8 mouse cellular contexts compared by ENCODE assay signal in genomic region chr4:57434705-57435360, GRCm38 (mm10). TPM values are rescaled to one million over a fixed set of nuclear protein-coding genes. Genes with fewer than 3 reads are reported as not detected.
DNase-seq lines count a peak whose midpoint lies in the region; ATAC-seq and TF ChIP-seq lines count a peak whose summit lies in the region.

No protein-coding gene starts in this region.

- H3K4me2 ChIP-seq in kidney, embryonic 15.5 days: peak overlapping the region; percentile 99
- peak overlapping the region; percentile 74 for H3K4me2 ChIP-seq in forebrain, postnatal 0 days (ENCODE audit: low read depth)
- peak overlapping the region; percentile 49; the same call in 1 of the 2 replicates for H3K4me2 ChIP-seq in liver, embryonic 14.5 days (ENCODE audit: low read depth)

- H3K4me1 ChIP-seq in kidney, embryonic 15.5 days: peaks cover 16% of the 10 kb centered on the region
- no peaks in the 10 kb centered on the region for H3K4me1 ChIP-seq in cerebellum, adult 2 months (ENCODE audit: control insufficient read depth, insufficient read depth, low read length)
- no peaks in the 10 kb centered on the region; the same call in 1 of the 2 replicates for H3K4me1 ChIP-seq in forebrain, postnatal 0 days (ENCODE audit: insufficient read depth)
- H3K4me1 ChIP-seq in liver, embryonic 14.5 days (replicated peaks; ENCODE audit: control insufficient read depth in 2 of 2, insufficient read depth in 2 of 2, low read length in 1 of 2): no peaks in the 10 kb centered on the region

- peak overlapping the region; percentile 54 for H3K4me3 ChIP-seq in kidney, embryonic 15.5 days (replicated peaks)
- H3K4me3 ChIP-seq in cerebellum, adult 2 months (replicated peaks; ENCODE audit: insufficient read depth, low read depth, low read length): peak overlapping the region; percentile 67
- H3K4me3 ChIP-seq in forebrain, postnatal 0 days (ENCODE audit: low read depth, low read length): peak overlapping the region; percentile 66
- H3K4me3 ChIP-seq in liver, embryonic 14.5 days (ENCODE audit: insufficient read depth in 1 of 2, low read depth in 2 of 2, low read length in 2 of 2): no peak overlapping the region

- H3K9ac ChIP-seq in kidney, embryonic 15.5 days: no peak overlapping the region
- peak overlapping the region; percentile 81 for H3K9ac ChIP-seq in forebrain, postnatal 0 days
- no peak overlapping the region for H3K9ac ChIP-seq in liver, embryonic 14.5 days (replicated peaks)

- TF ChIP-seq CTCF in cerebellum, adult 2 months (IDR thresholded peaks at IDR 0.05; ENCODE audit: borderline replicate concordance, insufficient read depth, low read depth, low read length): no peak
- no peak for TF ChIP-seq CTCF in forebrain, postnatal 0 days (IDR thresholded peaks at IDR 0.05; ENCODE audit: low read depth)
- TF ChIP-seq CTCF in liver, embryonic 14.5 days (IDR thresholded peaks at IDR 0.05; ENCODE audit: low read depth): no peak

- no peak for ATAC-seq in kidney, embryonic 15.5 days (replicated peaks; ENCODE audit: low FRiP score)
- ATAC-seq in forebrain, postnatal 0 days: peak; percentile 7; the same call in 1 of the 2 replicates
- ATAC-seq in liver, embryonic 14.5 days (ENCODE audit: insufficient read depth): no peak
- no peak for ATAC-seq in megakaryocyte, adult 5-6 weeks (ENCODE audit: poor library complexity, severe bottlenecking)
- ATAC-seq in megakaryocyte-erythroid progenitor cell, adult 5-6 weeks (replicated peaks; ENCODE audit: low FRiP score, low TSS enrichment, poor library complexity, severe bottlenecking): no peak

- peaks cover 45% of the 10 kb centered on the region for H3K27me3 ChIP-seq in kidney, embryonic 15.5 days
- H3K27me3 ChIP-seq in cerebellum, adult 2 months (ENCODE audit: control insufficient read depth, insufficient read depth, low read length): no peaks in the 10 kb centered on the region
- no peaks in the 10 kb centered on the region for H3K27me3 ChIP-seq in forebrain, postnatal 0 days (ENCODE audit: insufficient read depth, low read length)
- peaks cover 27% of the 10 kb centered on the region for H3K27me3 ChIP-seq in liver, embryonic 14.5 days (ENCODE audit: control insufficient read depth, insufficient read depth, low read length)

- TF ChIP-seq EP300 in liver, embryonic 14.5 days (IDR thresholded peaks at IDR 0.05; ENCODE audit: low read depth): no peak

- no peak for DNase-seq in kidney, postnatal 14 days
- peak; percentile 27 to 44 for DNase-seq in cerebellum, adult 2 months
- peak; percentile 63 for DNase-seq in forebrain, postnatal 0 days
- no peak for DNase-seq in liver, embryonic 14.5 days (ENCODE audit: low read depth in 3 of 3, low spot score in 3 of 3)
- no peak for DNase-seq in spleen, postnatal 4 days (ENCODE audit: low spot score in 2 of 2)

- no peak for TF ChIP-seq POLR2A in cerebellum, adult 2 months (IDR thresholded peaks at IDR 0.05; ENCODE audit: borderline replicate concordance, insufficient read depth, low read length)

- no peaks in the 10 kb centered on the region for H3K9me3 ChIP-seq in kidney, embryonic 15.5 days (replicated peaks)
- no peaks in the 10 kb centered on the region for H3K9me3 ChIP-seq in forebrain, postnatal 0 days (ENCODE audit: low read length)
- H3K9me3 ChIP-seq in liver, embryonic 14.5 days (ENCODE audit: control insufficient read depth, low read length): no peaks in the 10 kb centered on the region

- WGBS in kidney, embryonic 15.5 days: 18% methylated on average over 19 of the region's 19 CpGs
- 10% methylated on average over 19 of the region's 19 CpGs for WGBS in cerebellum, adult 2 months
- 13% methylated on average over 19 of the region's 19 CpGs for WGBS in forebrain, postnatal 0 days
- 19% methylated on average over 19 of the region's 19 CpGs for WGBS in liver, embryonic 14.5 days (ENCODE audit: insufficient replicate concordance)

- H3K27ac ChIP-seq in kidney, embryonic 15.5 days: no peak overlapping the region
- no peak overlapping the region for H3K27ac ChIP-seq in cerebellum, adult 2 months (ENCODE audit: insufficient read depth, low read length)
- peak overlapping the region; percentile 81 for H3K27ac ChIP-seq in forebrain, postnatal 0 days (ENCODE audit: low read depth, low read length)
- no peak overlapping the region for H3K27ac ChIP-seq in liver, embryonic 14.5 days

- H3K36me3 ChIP-seq in kidney, embryonic 15.5 days: no peaks in the 10 kb centered on the region
- H3K36me3 ChIP-seq in forebrain, postnatal 0 days (ENCODE audit: insufficient read depth): no peaks in the 10 kb centered on the region
- H3K36me3 ChIP-seq in liver, embryonic 14.5 days (replicated peaks; ENCODE audit: control insufficient read depth, insufficient read depth, low read depth): no peaks in the 10 kb centered on the region

RNA-seq across cellular contexts. Expression of gene Palm2, which starts 0.8 kb away (rescaled TPM):
- polyA plus RNA-seq in kidney, embryonic 15.5 days (2015; fragmentation: Nextera tagmentation; extraction: Ambion mirVana): 1.7 and 1.9 TPM in 2 replicates
- 2.7 and 3.1 TPM in 2 replicates for polyA plus RNA-seq in cerebellum, adult 2 months (2012; rRNA removed)
- total RNA-seq in forebrain, postnatal 0 days (2014; rRNA removed): 14.1 and 16.9 TPM in 2 replicates
- 6.9 and 21.1 TPM in 2 replicates for polyA plus RNA-seq in forebrain, postnatal 0 days (2015; fragmentation: Nextera tagmentation; extraction: Ambion mirVana)
- 0.03 TPM in 1 of 2 replicates, not detected in the other for polyA plus RNA-seq in liver, embryonic 14.5 days (2012; rRNA removed)
- polyA plus RNA-seq in liver, embryonic 14.5 days (2014; fragmentation: Nextera tagmentation; extraction: Ambion mirVana): 0.06 TPM in 1 of 2 replicates, not detected in the other
- not detected in 2 replicates for total RNA-seq in megakaryocyte, adult 5-6 weeks (2015)
- total RNA-seq in megakaryocyte, adult 5-6 weeks (2017): not detected in 2 replicates
- not detected in 2 replicates for total RNA-seq in megakaryocyte-erythroid progenitor cell, adult 5-6 weeks (2014; fragmentation: Nextera tagmentation)
- total RNA-seq in megakaryocyte-erythroid progenitor cell, adult 5-6 weeks (2017): not detected in 2 replicates

Comparison
In these comparisons a context has a peak if more than half of its experiments do, and no peak if none do; other contexts are left out.
1. H3K4me2 ChIP-seq: peak in every context shown above with its lines; median percentile 99 in kidney, embryonic 15.5 days; 74 in forebrain, postnatal 0 days; 49 in liver, embryonic 14.5 days.
2. H3K4me3 ChIP-seq: peak in kidney, embryonic 15.5 days (single experiment), cerebellum, adult 2 months (single experiment) and forebrain, postnatal 0 days (single experiment); none in liver, embryonic 14.5 days (0 of 2).
3. DNase-seq: peak in cerebellum, adult 2 months (2 of 2) and forebrain, postnatal 0 days (single experiment); none in kidney, postnatal 14 days (single experiment), liver, embryonic 14.5 days (0 of 3) and spleen, postnatal 4 days (0 of 2).